Mouse (Mus musculus): ENCODE results near the gene Ms4a15.

DNA sequence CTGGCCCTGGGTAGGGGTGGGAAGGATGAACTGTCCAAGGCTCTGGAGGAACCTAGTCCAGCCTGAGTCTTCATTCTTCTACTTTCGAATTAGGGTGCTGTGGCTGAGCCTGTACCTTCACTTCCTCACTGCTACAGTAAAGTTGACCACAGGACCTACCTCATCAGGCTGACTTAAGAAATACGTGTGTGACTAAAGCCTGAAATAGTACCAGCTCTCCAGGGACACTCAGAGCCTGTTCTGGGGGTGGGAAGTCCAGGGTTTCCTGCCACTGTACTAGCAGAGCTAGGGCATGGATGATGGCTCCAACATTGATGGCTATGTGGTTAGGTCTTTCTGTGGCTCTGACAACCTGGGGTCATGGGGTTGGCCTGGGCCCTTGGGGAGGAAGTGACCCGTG lies 49.1 kb downstream of the Ms4a15 start:
- TF ChIP-seq POLR2A (IDR thresholded peaks at IDR 0.05; ENCODE audit: insufficient read depth, low read length) (no peak), CTCF (IDR thresholded peaks at IDR 0.05; ENCODE audit: low read depth, low read length) (no peak)

Data from ES-Bruce4 (cell line).